Mouse (Mus musculus) spleen, adult 2 months (tissue): ENCODE measurements at regions not wholly inside any gene's neighbourhood (a gene's known extent, or its start where the extent isn't known, plus 50 kb on each side); places are given as distances from the start of the nearest gene placed in this dataset.

Source experiments
- DNase-seq, 2 experiments: peaks; one replicate each; pipeline versions ENCODE4 v3.0.0 to v3.0.0-alpha.2; 2012 to 2021; ENCODE audit warnings: low spot score in 2 of 2, low read depth in 1 of 2
- H3K27ac ChIP-seq: fragments of 200-500 bp; 2 replicates; pipeline ENCODE4 v1.5.1; 2012; ENCODE audit warnings: low read length, inconsistent platforms; ENCODE audit not compliant: insufficient read depth
- H3K27me3 ChIP-seq: fragments of 200-500 bp; 2 replicates; pipeline ENCODE4 v1.6.1; 2012; ENCODE audit warnings: mild to moderate bottlenecking, moderate library complexity, low read length, inconsistent platforms; ENCODE audit not compliant: control insufficient read depth, insufficient read depth
- H3K36me3 ChIP-seq: fragments of 200-500 bp; 2 replicates; pipeline ENCODE4 v1.6.1; 2012; ENCODE audit warnings: mild to moderate bottlenecking, low read length, inconsistent platforms; ENCODE audit not compliant: control insufficient read depth, insufficient read depth
- H3K4me1 ChIP-seq: fragments of 200-500 bp; 2 replicates; pipeline ENCODE4 v1.6.1; 2011; ENCODE audit warnings: inconsistent platforms; ENCODE audit not compliant: control insufficient read depth, insufficient read depth, insufficient read length
- H3K4me3 ChIP-seq: fragments of 200-500 bp; 2 replicates; pipeline ENCODE4 v1.5.1; 2011; ENCODE audit warnings: mild to moderate bottlenecking, inconsistent platforms; ENCODE audit not compliant: insufficient read depth, insufficient read length; ENCODE audit errors: extremely low read depth
- CTCF ChIP-seq: fragments of 200-500 bp; IDR thresholded peaks from 2 replicates; pipeline ENCODE4 v1.5.1; 2011; ENCODE audit warnings: mild to moderate bottlenecking, inconsistent platforms; ENCODE audit not compliant: insufficient read depth, insufficient read length, insufficient replicate concordance; ENCODE audit errors: extremely low read depth
- POLR2A ChIP-seq: fragments of 200-500 bp; IDR thresholded peaks from 2 replicates; pipeline ENCODE4 v1.6.1; 2011; ENCODE audit warnings: low read depth, low read length, inconsistent platforms
- WGBS: fragments of 180-500 bp; shearing (Covaris S2); methylation state at CpG from one replicate; pipeline ENCODE4 v1.1.7; 2018; 5-methylcytosine and 5-hydroxymethylcytosine counted together

GRCm38 (mm10) chr14:48747936-48748335 lies 74.3 kb upstream of the Otx2 start:
- Histone ChIP-seq H3K36me3 (no peaks in the 10 kb centered on the region), H3K27me3 (no peaks in the 10 kb centered on the region), H3K4me3 (no peak overlapping the region), H3K4me1 (no peaks in the 10 kb centered on the region), H3K27ac (no peak overlapping the region)
- TF ChIP-seq POLR2A (no peak), CTCF (no peak)
- DNase-seq = no peak
- 97% methylated on average over 1 of the region's 1 CpGs for WGBS

GRCm38 (mm10) chr14:48740942-48741602 lies 67.5 kb upstream of the Otx2 start:
- no peaks in the 10 kb centered on the region for H3K36me3 ChIP-seq
- TF ChIP-seq CTCF (no peak), POLR2A (no peak)
- DNase-seq = no peak
- H3K4me1 ChIP-seq = no peaks in the 10 kb centered on the region
- no peak overlapping the region for H3K4me3 ChIP-seq
- WGBS = 65% methylated on average over 7 of the region's 7 CpGs
- no peaks in the 10 kb centered on the region for H3K27me3 ChIP-seq
- H3K27ac ChIP-seq = no peak overlapping the region

GRCm38 (mm10) chr14:48739121-48739520 lies 65.5 kb upstream of the Otx2 start:
- no peaks in the 10 kb centered on the region for H3K4me1 ChIP-seq
- H3K27me3 ChIP-seq = no peaks in the 10 kb centered on the region
- H3K36me3 ChIP-seq = no peaks in the 10 kb centered on the region
- 83% methylated on average over 4 of the region's 4 CpGs for WGBS
- TF ChIP-seq POLR2A (no peak), CTCF (no peak)
- DNase-seq = no peak
- H3K4me3 ChIP-seq = no peak overlapping the region
- no peak overlapping the region for H3K27ac ChIP-seq

GRCm38 (mm10) chr14:48738641-48739040 lies 65.0 kb upstream of the Otx2 start:
- Histone ChIP-seq H3K4me1 (no peaks in the 10 kb centered on the region), H3K27me3 (no peaks in the 10 kb centered on the region), H3K4me3 (no peak overlapping the region), H3K27ac (no peak overlapping the region), H3K36me3 (no peaks in the 10 kb centered on the region)
- WGBS = 88% methylated on average over 10 of the region's 10 CpGs
- DNase-seq = no peak
- no peak for TF ChIP-seq POLR2A
- no peak for TF ChIP-seq CTCF

GRCm38 (mm10) chr14:48738213-48738612 lies 64.6 kb upstream of the Otx2 start:
- no peak for TF ChIP-seq POLR2A
- TF ChIP-seq CTCF = no peak
- Histone ChIP-seq H3K36me3 (no peaks in the 10 kb centered on the region), H3K4me1 (no peaks in the 10 kb centered on the region), H3K4me3 (no peak overlapping the region), H3K27me3 (no peaks in the 10 kb centered on the region), H3K27ac (no peak overlapping the region)
- DNase-seq = no peak
- 90% methylated on average over 10 of the region's 10 CpGs for WGBS

GRCm38 (mm10) chr14:48736969-48737860 lies 63.6 kb upstream of the Otx2 start:
- DNase-seq = no peak
- Histone ChIP-seq H3K36me3 (no peaks in the 10 kb centered on the region), H3K27ac (no peak overlapping the region), H3K4me1 (no peaks in the 10 kb centered on the region), H3K27me3 (no peaks in the 10 kb centered on the region), H3K4me3 (no peak overlapping the region)
- TF ChIP-seq POLR2A (no peak), CTCF (no peak)
- 82% methylated on average over 14 of the region's 14 CpGs for WGBS

- Histone ChIP-seq H3K36me3 (no peaks in the 10 kb centered on the region), H3K27me3 (no peaks in the 10 kb centered on the region), H3K27ac (no peak overlapping the region), H3K4me1 (no peaks in the 10 kb centered on the region), H3K4me3 (no peak overlapping the region)
- no peak for DNase-seq
- no peak for TF ChIP-seq CTCF
- no peak for TF ChIP-seq POLR2A
- 88% methylated on average over 6 of the region's 6 CpGs for WGBS
Observed at GRCm38 (mm10) chr14:48736211-48736610, 62.6 kb upstream of the Otx2 start.
